Mouse (Mus musculus) forebrain, embryonic 14.5 days (tissue): ENCODE data around the gene Tsc1. TPM values are rescaled to one million over a fixed set of nuclear protein-coding genes. Genes with fewer than 3 reads are reported as not detected.

Source experiments
- ATAC-seq: fragments of 200-750 bp; cut with Nextera tagmentation; 2 replicates; pipeline ENCODE4 v1.8.0; 2017; ENCODE audit warnings: mild to moderate bottlenecking, moderate library complexity
- DNase-seq: peaks from one replicate; pipeline ENCODE4 v3.0.0-alpha.2; 2015; ENCODE audit warnings: low spot score
- H3K27ac ChIP-seq: fragments of 300-500 bp; sonication (generic); 2 replicates; pipeline ENCODE4 v1.5.1; 2014; ENCODE audit warnings: low read depth, mild to moderate bottlenecking, control low read depth, low read length, moderate library complexity
- H3K27me3 ChIP-seq: fragments of 300-500 bp; sonication (generic); replicated peaks from 2 replicates; pipeline ENCODE4 v1.6.1; 2014; ENCODE audit warnings: low read length, control low read depth, mixed read lengths; ENCODE audit not compliant: control insufficient read depth, insufficient read depth
- H3K36me3 ChIP-seq: fragments of 300-500 bp; sonication (generic); 2 replicates; pipeline ENCODE4 v1.6.1; 2014; ENCODE audit warnings: low read length, control low read depth; ENCODE audit not compliant: control insufficient read depth, insufficient read depth
- H3K4me1 ChIP-seq: fragments of 300-500 bp; sonication (generic); 2 replicates; pipeline ENCODE4 v1.6.1; 2014; ENCODE audit warnings: antibody characterized with exemption, low read length, control low read depth; ENCODE audit not compliant: control insufficient read depth, insufficient read depth
- H3K4me2 ChIP-seq: fragments of 300-500 bp; sonication (generic); 2 replicates; pipeline ENCODE4 v1.6.1; 2014; ENCODE audit warnings: mild to moderate bottlenecking, control low read depth, low read length
- H3K4me3 ChIP-seq: fragments of 300-500 bp; sonication (generic); 2 replicates; pipeline ENCODE4 v1.5.1; 2014; ENCODE audit warnings: low read depth, low read length, control low read depth
- H3K9ac ChIP-seq: fragments of 300-500 bp; sonication (generic); 2 replicates; pipeline ENCODE4 v1.6.1; 2014; ENCODE audit warnings: mild to moderate bottlenecking, low read length, control low read depth, moderate library complexity
- H3K9me3 ChIP-seq: fragments of 300-500 bp; sonication (generic); replicated peaks from 2 replicates; pipeline ENCODE4 v1.6.1; 2016; ENCODE audit warnings: low read length, control low read depth, mixed read lengths; ENCODE audit not compliant: control insufficient read depth
- WGBS: fragments of 180-500 bp; shearing (Covaris S2); extraction: QIAGEN DNeasy Blood & Tissue Kit; methylation state at CpG from one replicate; pipeline ENCODE4 v1.1.7; 2014; 5-methylcytosine and 5-hydroxymethylcytosine counted together
- polyA plus RNA-seq: library from polyadenylated mRNA; unstranded; fragments of >200 nt; fragmentation: Nextera tagmentation; extraction: Ambion mirVana; gene quantifications from 2 replicates; pipeline ENCODE4 v1.2.1, GENCODE M21; 2014

The Tsc1 gene
- polyA plus RNA-seq, 1 experiment from 2014 or later: 17.7 TPM

DNA sequence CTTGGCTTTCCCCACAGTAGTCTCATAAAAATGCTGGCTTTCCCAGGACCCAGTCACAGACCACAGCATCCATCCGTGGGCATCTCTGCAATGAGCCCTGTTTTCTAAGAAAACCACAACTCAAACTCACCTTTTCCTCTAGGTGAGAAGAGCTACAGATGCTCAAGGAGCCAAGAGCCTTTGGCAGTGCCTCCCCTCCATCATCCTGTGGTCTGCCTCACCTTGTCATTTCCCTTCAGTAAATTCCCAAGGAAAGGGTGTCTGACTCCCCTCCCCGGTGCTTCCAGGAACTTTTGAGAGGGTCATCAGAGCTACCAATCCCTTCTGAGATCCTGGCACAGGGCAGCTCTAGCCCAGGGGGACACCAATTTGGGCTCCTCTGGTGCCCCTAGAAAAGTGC is 19.9 kb upstream of the Tsc1 start:
- H3K36me3 ChIP-seq: no peaks in the 10 kb centered on the region
- H3K27ac ChIP-seq: no peak overlapping the region
- H3K4me3 ChIP-seq: no peak overlapping the region
- WGBS: 33% methylated on average over 2 of the region's 2 CpGs
- DNase-seq (no peak), ATAC-seq (no peak)
- H3K27me3 ChIP-seq: peaks cover 11% of the 10 kb centered on the region; the same call in 1 of the 2 replicates
- H3K9ac ChIP-seq: no peak overlapping the region
- H3K4me2 ChIP-seq: no peak overlapping the region
- H3K9me3 ChIP-seq: no peaks in the 10 kb centered on the region
- H3K4me1 ChIP-seq: no peaks in the 10 kb centered on the region

DNA sequence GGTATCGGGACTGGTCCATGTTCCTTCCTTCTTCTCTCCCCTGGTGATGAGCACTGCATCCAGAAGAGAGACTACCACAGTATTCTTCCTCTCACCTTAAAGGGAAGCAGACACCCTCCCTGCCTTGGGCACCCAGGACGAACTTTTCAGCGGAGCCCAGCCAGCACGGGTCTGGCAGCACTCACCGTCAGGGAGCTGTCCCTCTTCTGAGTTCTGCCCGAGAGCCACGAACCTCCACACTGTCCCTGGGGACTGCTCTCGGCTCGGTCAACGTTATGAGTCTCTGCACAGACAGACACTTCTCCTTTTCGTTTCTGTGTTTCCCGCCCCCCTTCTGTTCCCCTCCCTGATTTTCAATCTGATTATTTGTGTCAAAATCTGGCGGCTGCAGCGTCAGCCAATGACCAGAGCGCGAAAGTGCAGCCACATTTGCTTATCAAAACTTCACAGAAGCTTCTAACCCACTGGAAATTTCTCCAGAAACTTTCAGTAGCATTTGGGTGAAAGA is 19.3 kb upstream of the Tsc1 start, which contains the start of gene Gfi1b:
Gfi1b (minus strand) TSS at position 319 of the 508 bp plus-strand sequence.
- no peak within 1 kb of the TSS for H3K4me3 ChIP-seq
- no peak within 1 kb of the TSS for H3K27ac ChIP-seq
- 6% methylated on average over 16 of the region's 16 CpGs for WGBS
- H3K9ac ChIP-seq: no peak within 1 kb of the TSS
- peaks cover 11% of the 10 kb centered on the region; the same call in 1 of the 2 replicates for H3K27me3 ChIP-seq
- H3K4me2 ChIP-seq: no peak within 1 kb of the TSS
- H3K4me1 ChIP-seq: no peaks in the 10 kb centered on the region
- H3K9me3 ChIP-seq: no peaks in the 10 kb centered on the region
- no peak for DNase-seq
- H3K36me3 ChIP-seq: no peaks in the 10 kb centered on the region
- no peak for ATAC-seq

DNA sequence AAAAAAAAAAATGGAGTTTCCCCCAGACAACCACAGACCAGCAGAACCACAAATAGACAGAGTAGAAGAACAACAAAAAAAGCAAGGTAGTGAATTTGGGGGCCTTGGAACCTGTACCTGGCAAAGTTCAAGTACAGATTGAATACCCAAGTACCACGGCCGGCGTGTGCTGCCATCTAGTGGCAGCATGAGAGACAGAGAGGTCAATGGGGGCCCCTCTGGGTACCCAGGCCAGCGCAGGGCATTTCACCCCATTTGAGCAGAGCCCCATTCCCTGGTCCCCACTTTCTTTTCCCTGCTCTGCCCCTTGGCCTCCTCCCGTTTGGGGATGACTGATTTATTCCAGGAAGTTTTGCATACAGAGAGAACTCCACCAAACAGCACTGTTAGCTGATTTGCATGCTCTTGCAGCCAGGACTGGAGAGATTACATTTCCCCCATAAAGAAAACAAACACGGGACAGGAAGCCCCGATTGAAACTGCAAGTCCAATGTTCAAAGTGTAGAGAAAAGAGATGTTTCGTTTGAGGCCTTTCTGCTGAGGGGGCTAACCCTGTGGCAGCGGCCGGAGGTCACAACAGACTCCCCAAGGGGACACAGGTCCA is 18.4 kb upstream of the Tsc1 start:
- Histone ChIP-seq H3K27me3 (peaks cover 11% of the 10 kb centered on the region; the same call in 1 of the 2 replicates), H3K4me1 (no peaks in the 10 kb centered on the region), H3K36me3 (no peaks in the 10 kb centered on the region), H3K4me2 (no peak overlapping the region), H3K9me3 (no peaks in the 10 kb centered on the region), H3K27ac (no peak overlapping the region), H3K9ac (no peak overlapping the region), H3K4me3 (no peak overlapping the region)
- ATAC-seq: no peak
- peak; percentile 49 for DNase-seq
- 22% methylated on average over 10 of the region's 10 CpGs for WGBS

DNA sequence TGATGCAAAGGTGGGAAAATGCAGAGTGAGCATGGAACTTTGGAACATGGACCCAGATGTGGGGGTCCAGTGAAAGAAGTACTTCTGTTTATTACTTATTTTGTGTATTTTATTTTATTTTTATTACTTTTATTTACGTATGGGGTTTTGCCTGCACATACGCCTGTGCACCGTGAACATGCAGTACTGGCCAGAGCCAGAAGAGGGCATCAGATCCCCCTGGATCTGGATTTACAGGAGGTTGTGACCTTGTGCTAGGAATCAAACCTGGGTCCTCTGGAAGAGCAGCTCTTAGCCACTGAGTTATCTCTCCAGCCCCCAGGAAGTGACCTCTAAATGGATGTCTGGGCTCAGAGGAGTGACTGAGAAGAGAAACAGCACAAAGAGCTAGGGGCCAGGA is 16.2 kb upstream of the Tsc1 start:
- WGBS: 93% methylated on average over 3 of the region's 3 CpGs
- Histone ChIP-seq H3K27me3 (peaks cover 11% of the 10 kb centered on the region; the same call in 1 of the 2 replicates), H3K4me1 (no peaks in the 10 kb centered on the region), H3K4me3 (no peak overlapping the region), H3K9ac (no peak overlapping the region), H3K36me3 (no peaks in the 10 kb centered on the region), H3K4me2 (no peak overlapping the region), H3K27ac (no peak overlapping the region), H3K9me3 (no peaks in the 10 kb centered on the region)
- DNase-seq: no peak
- ATAC-seq: no peak

DNA sequence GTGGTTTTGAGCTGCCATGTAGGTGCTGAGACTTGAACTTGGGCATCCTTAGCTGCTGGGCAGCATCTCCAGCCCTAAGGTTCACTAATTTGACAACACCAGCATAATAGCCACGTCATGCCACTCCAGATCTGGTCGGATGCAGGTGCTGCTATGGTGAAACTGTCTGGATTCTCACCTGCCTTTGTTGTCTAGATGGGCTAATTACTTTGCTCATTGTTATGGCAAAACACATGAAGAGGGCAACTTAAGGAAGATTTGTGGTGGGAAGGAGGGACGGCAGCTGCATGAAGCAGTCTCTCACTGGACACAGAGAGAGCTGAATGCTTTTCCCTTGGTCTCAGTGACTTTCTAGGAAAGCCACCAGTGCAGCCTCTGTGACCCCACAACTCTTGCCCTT is 15.0 kb upstream of the Tsc1 start:
- no peaks in the 10 kb centered on the region for H3K4me1 ChIP-seq
- H3K4me2 ChIP-seq: no peak overlapping the region
- no peaks in the 10 kb centered on the region for H3K9me3 ChIP-seq
- no peak overlapping the region for H3K27ac ChIP-seq
- 76% methylated on average over 3 of the region's 3 CpGs for WGBS
- no peak for DNase-seq
- H3K9ac ChIP-seq: no peak overlapping the region
- ATAC-seq: no peak
- peaks cover 5% of the 10 kb centered on the region; the same call in 1 of the 2 replicates for H3K27me3 ChIP-seq
- H3K36me3 ChIP-seq: no peaks in the 10 kb centered on the region
- H3K4me3 ChIP-seq: no peak overlapping the region

DNA sequence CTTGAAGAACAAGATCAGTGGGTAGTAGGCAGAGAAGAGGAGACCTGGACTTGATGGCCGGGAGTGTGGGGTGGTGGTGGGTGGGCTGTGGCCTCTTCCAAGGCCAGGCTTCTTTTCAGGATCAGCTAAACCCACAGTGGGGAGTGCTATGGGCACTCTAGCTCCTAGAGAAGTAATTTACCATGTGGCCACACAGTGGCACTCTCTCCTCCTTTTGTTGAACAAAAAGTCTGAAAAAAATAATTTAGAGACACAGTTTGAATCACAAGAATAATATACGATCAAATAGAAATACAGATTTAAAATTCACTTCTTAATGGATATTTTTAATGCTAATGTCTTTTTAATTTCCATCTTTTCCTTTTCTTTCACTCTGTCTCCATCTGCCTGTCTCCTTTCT is 13.0 kb upstream of the Tsc1 start:
- WGBS: 63% methylated on average over 2 of the region's 2 CpGs
- H3K9me3 ChIP-seq: no peaks in the 10 kb centered on the region
- DNase-seq (peak; percentile 14), ATAC-seq (no peak)
- no peak overlapping the region for H3K4me2 ChIP-seq
- no peak overlapping the region for H3K27ac ChIP-seq
- no peak overlapping the region for H3K9ac ChIP-seq
- H3K4me1 ChIP-seq: no peaks in the 10 kb centered on the region
- H3K4me3 ChIP-seq: no peak overlapping the region
- no peaks in the 10 kb centered on the region for H3K36me3 ChIP-seq
- H3K27me3 ChIP-seq: no peaks in the 10 kb centered on the region

DNA sequence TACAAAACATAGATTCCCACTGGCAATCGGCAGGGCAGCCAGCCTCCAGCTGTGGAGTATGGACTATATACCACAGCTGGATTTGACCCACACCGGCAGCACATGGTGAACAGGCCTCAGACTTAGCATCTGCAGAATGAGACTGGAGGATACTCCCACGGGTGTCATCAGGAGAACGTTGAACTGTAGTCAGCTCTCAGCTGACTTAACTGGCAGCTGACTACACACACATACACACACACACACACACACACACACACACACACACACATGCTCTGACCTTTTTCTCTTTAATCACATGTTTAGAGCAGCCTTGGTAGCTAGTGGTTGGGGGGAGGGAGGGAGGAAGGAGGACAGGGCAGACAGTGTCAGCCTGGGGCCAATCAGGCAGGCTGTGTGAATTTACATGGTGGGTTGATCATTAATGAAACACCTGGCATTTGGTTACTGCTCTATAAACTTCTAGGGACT is 11.1 kb upstream of the Tsc1 start:
- no peak overlapping the region for H3K27ac ChIP-seq
- no peak overlapping the region for H3K4me2 ChIP-seq
- ATAC-seq: no peak
- no peaks in the 10 kb centered on the region for H3K9me3 ChIP-seq
- DNase-seq: no peak
- H3K36me3 ChIP-seq: no peaks in the 10 kb centered on the region
- H3K9ac ChIP-seq: no peak overlapping the region
- no peak overlapping the region for H3K4me3 ChIP-seq
- H3K27me3 ChIP-seq: no peaks in the 10 kb centered on the region
- WGBS: 68% methylated on average over 4 of the region's 4 CpGs
- no peaks in the 10 kb centered on the region for H3K4me1 ChIP-seq

DNA sequence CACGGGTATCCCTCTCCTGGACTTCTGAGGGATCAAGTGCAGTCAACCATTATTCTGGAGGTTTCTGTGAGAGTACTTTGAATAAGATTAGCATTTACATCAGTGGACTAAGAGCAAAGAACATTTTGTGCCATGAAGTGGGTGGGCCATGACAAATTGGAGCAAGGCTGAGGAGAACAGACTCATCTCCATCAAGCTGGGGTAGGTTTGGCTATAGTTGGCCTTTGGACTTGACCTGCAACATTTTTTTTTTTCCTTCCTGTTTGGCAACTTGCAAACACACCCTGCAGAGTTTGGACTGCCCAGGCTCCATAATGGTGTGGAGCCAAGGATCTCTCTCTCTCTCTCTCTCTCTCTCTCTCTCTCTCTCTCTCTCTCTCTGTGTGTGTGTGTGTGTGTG is 8.4 kb upstream of the Tsc1 start:
- H3K27me3 ChIP-seq: no peaks in the 10 kb centered on the region
- H3K4me2 ChIP-seq: no peak overlapping the region
- H3K9me3 ChIP-seq: no peaks in the 10 kb centered on the region
- H3K9ac ChIP-seq: no peak overlapping the region
- H3K36me3 ChIP-seq: no peaks in the 10 kb centered on the region
- no peak overlapping the region for H3K4me3 ChIP-seq
- no peak for ATAC-seq
- WGBS: 52% methylated on average over 1 of the region's 1 CpGs
- H3K4me1 ChIP-seq: no peaks in the 10 kb centered on the region
- DNase-seq: no peak
- H3K27ac ChIP-seq: no peak overlapping the region

DNA sequence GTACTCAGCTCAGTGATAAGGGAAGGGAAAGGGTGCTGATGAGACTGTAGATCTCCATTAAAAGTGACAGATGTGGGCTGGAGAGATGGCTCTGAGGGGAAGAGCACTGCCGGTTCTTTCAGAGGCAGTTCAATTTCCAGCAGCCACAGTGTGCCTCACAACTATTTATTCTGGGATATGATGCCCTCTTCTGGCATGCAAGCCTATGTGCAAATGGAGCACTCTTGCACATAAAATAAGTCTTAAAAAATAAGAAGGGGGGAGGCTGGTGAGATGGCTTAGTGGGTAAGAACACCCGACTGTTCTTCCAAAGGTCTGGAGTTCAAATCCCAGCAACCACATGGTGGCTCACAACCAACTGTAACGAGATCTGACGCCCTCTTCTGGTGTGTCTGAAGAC is 7.9 kb upstream of the Tsc1 start:
- H3K4me3 ChIP-seq: no peak overlapping the region

More for the DNA sequence above, 7.9 kb upstream of the Tsc1 start:
- no peak overlapping the region for H3K27ac ChIP-seq
- no peak overlapping the region for H3K9ac ChIP-seq
- ATAC-seq: no peak
- no peaks in the 10 kb centered on the region for H3K9me3 ChIP-seq
- no peaks in the 10 kb centered on the region for H3K36me3 ChIP-seq
- no peak for DNase-seq
- H3K4me1 ChIP-seq: no peaks in the 10 kb centered on the region
- H3K4me2 ChIP-seq: no peak overlapping the region
- 58% methylated on average over 4 of the region's 4 CpGs for WGBS
- H3K27me3 ChIP-seq: no peaks in the 10 kb centered on the region
